Mouse (Mus musculus) adrenal gland, adult (tissue): Measurements from ENCODE around the gene Rnf11.

Source experiments
- DNase-seq, 2 experiments: peaks; one replicate each; pipeline ENCODE4 v3.0.0; 2022 to 2023; ENCODE audit warnings: low spot score in 1 of 2; ENCODE audit not compliant: inconsistent age in 2 of 2

The Rnf11 gene

GRCm38 (mm10) chr4:109419017-109419416 lies 65.5 kb downstream of the Rnf11 start:
- no peak for DNase-seq

GRCm38 (mm10) chr4:109417998-109418397 lies 66.5 kb downstream of the Rnf11 start:
- DNase-seq: no peak

- no peak for DNase-seq
Observed at GRCm38 (mm10) chr4:109412233-109412632, 72.3 kb downstream of the Rnf11 start.

- DNase-seq: no peak
Observed at GRCm38 (mm10) chr4:109411377-109411967, 73.1 kb downstream of the Rnf11 start.

DNA sequence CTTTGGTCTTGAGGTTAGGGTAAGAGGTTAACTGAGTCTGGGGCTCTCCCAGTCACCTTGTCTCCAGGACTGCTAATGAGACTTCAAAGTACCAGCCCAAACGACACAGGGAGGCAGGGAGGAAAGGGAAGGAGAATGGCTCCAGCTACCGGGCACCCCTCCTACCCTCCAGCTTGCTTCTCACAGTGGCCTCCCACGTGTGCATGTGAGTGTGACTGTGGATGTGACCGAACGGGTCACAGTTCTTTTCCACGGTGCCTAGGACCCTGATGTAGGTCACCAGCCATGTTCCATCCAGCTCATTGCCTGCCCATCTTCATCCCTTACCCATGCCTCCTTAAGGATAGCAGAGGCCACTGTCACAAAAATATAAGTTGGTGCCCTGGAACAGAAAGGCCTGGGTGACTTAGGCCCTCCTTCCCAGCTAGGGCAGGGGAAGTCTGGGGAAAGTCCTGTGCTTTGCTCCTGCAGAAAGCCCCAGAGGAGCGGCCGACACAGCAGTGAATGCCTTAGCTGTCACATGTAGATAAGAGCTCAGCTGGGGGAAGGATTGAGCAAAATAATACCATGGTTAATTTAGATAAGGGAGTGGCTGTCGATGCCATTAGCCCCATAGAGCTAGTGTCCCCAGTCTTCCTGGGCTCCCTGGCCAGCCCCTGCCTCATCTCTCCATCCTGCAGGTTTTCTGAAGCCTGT lies 73.7 kb downstream of the Rnf11 start:
- no peak for DNase-seq

GRCm38 (mm10) chr4:109407701-109408485 lies 76.6 kb downstream of the Rnf11 start:
- no peak for DNase-seq

GRCm38 (mm10) chr4:109407176-109407520 lies 77.4 kb downstream of the Rnf11 start:
- DNase-seq: no peak

- peak; percentile 78 to 88 for DNase-seq
Observed at GRCm38 (mm10) chr4:109406486-109407175, 77.9 kb downstream of the Rnf11 start, which contains the start of gene Ttc39a. Ttc39a (plus strand) TSS chr4:109406623.

GRCm38 (mm10) chr4:109406054-109406485 lies 78.5 kb downstream of the Rnf11 start:
- DNase-seq: peak; percentile 91 to 94

- peak in 1 of 2 experiments; percentile 59 for DNase-seq
Observed at GRCm38 (mm10) chr4:109405415-109405814, 79.1 kb downstream of the Rnf11 start.

GRCm38 (mm10) chr4:109404908-109405307 lies 79.6 kb downstream of the Rnf11 start:
- DNase-seq: peak in 1 of 2 experiments; percentile 57

- peak in 1 of 2 experiments; percentile 64 for DNase-seq
Observed at GRCm38 (mm10) chr4:109401176-109401689, 83.3 kb downstream of the Rnf11 start.
